Mouse (Mus musculus): ENCODE data around the gene Dbi. TPM values are rescaled to one million over a fixed set of nuclear protein-coding genes. Genes with fewer than 3 reads are reported as not detected.

Gene Dbi
- polyA plus RNA-seq, 1 experiment from 2014 or later: 693 TPM

GRCm38 (mm10) chr1:120118854-120119253, 2.0 kb downstream of the Dbi start:
- Histone ChIP-seq H3K4me1 (peaks cover 39% of the 10 kb centered on the region), H3K27ac (replicated peaks) (no peak overlapping the region), H3K27me3 (replicated peaks; ENCODE audit: low read depth, poor library complexity, severe bottlenecking) (no peaks in the 10 kb centered on the region), H3K4me3 (no peak overlapping the region), H3K9me3 (peaks cover 7% of the 10 kb centered on the region; the same call in 1 of the 2 replicates), H3K36me3 (replicated peaks) (peaks cover 56% of the 10 kb centered on the region)
- DNase-seq (ENCODE audit: low spot score): no peak
- WGBS: 92% methylated on average over 2 of the region's 2 CpGs

GRCm38 (mm10) chr1:120116106-120116505, 4.8 kb downstream of the Dbi start:
- Histone ChIP-seq H3K27me3 (replicated peaks; ENCODE audit: low read depth, poor library complexity, severe bottlenecking) (no peaks in the 10 kb centered on the region), H3K36me3 (replicated peaks) (peaks cover 80% of the 10 kb centered on the region), H3K4me3 (no peak overlapping the region), H3K27ac (replicated peaks) (no peak overlapping the region), H3K4me1 (peaks cover 30% of the 10 kb centered on the region), H3K9me3 (peaks cover 7% of the 10 kb centered on the region; the same call in 1 of the 2 replicates)
- no peak for DNase-seq (ENCODE audit: low spot score)
- WGBS: 74% methylated on average over 11 of the region's 11 CpGs

GRCm38 (mm10) chr1:120115671-120116081, 5.2 kb downstream of the Dbi start:
- H3K27me3 ChIP-seq (replicated peaks; ENCODE audit: low read depth, poor library complexity, severe bottlenecking): no peaks in the 10 kb centered on the region
- H3K9me3 ChIP-seq: peaks cover 7% of the 10 kb centered on the region; the same call in 1 of the 2 replicates
- H3K4me3 ChIP-seq: no peak overlapping the region
- no peak overlapping the region for H3K27ac ChIP-seq (replicated peaks)
- H3K4me1 ChIP-seq: peaks cover 30% of the 10 kb centered on the region
- DNase-seq (ENCODE audit: low spot score): no peak
- peaks cover 80% of the 10 kb centered on the region for H3K36me3 ChIP-seq (replicated peaks)
- 63% methylated on average over 9 of the region's 9 CpGs for WGBS

GRCm38 (mm10) chr1:120112251-120113187, 8.4 kb downstream of the Dbi start:
- H3K36me3 ChIP-seq (replicated peaks): peaks cover 61% of the 10 kb centered on the region
- H3K27ac ChIP-seq (replicated peaks): no peak overlapping the region
- 90% methylated on average over 12 of the region's 12 CpGs for WGBS
- 0 out of 2 replicates have a peak, but pooled peaks cover 6% of the 10 kb centered on the region for H3K4me1 ChIP-seq
- H3K27me3 ChIP-seq (replicated peaks; ENCODE audit: low read depth, poor library complexity, severe bottlenecking): no peaks in the 10 kb centered on the region
- DNase-seq (ENCODE audit: low spot score): no peak
- H3K9me3 ChIP-seq: peaks cover 7% of the 10 kb centered on the region; the same call in 1 of the 2 replicates
- no peak overlapping the region for H3K4me3 ChIP-seq

- Histone ChIP-seq H3K27me3 (replicated peaks; ENCODE audit: low read depth, poor library complexity, severe bottlenecking) (no peaks in the 10 kb centered on the region), H3K4me3 (no peak overlapping the region), H3K9me3 (peaks cover 7% of the 10 kb centered on the region; the same call in 1 of the 2 replicates), H3K4me1 (no peaks in the 10 kb centered on the region), H3K27ac (replicated peaks) (no peak overlapping the region), H3K36me3 (replicated peaks) (peaks cover 53% of the 10 kb centered on the region)
- 87% methylated on average over 8 of the region's 8 CpGs for WGBS
- no peak for DNase-seq (ENCODE audit: low spot score)
Observed at GRCm38 (mm10) chr1:120111766-120112165, 9.1 kb downstream of the Dbi start.

- WGBS: 89% methylated on average over 19 of the region's 19 CpGs
- Histone ChIP-seq H3K27me3 (replicated peaks; ENCODE audit: low read depth, poor library complexity, severe bottlenecking) (no peaks in the 10 kb centered on the region), H3K4me1 (no peaks in the 10 kb centered on the region), H3K4me3 (no peak overlapping the region), H3K9me3 (peaks cover 7% of the 10 kb centered on the region; the same call in 1 of the 2 replicates), H3K27ac (replicated peaks) (no peak overlapping the region), H3K36me3 (replicated peaks) (peaks cover 35% of the 10 kb centered on the region)
- DNase-seq (ENCODE audit: low spot score): no peak
Observed at GRCm38 (mm10) chr1:120109741-120110432, 11.0 kb downstream of the Dbi start.

GRCm38 (mm10) chr1:120105556-120105959, 15.3 kb downstream of the Dbi start:
- no peak overlapping the region for H3K27ac ChIP-seq (replicated peaks)
- no peaks in the 10 kb centered on the region for H3K27me3 ChIP-seq (replicated peaks; ENCODE audit: low read depth, poor library complexity, severe bottlenecking)
- 87% methylated on average over 5 of the region's 5 CpGs for WGBS
- no peaks in the 10 kb centered on the region for H3K9me3 ChIP-seq
- H3K36me3 ChIP-seq (replicated peaks): no peaks in the 10 kb centered on the region
- no peaks in the 10 kb centered on the region for H3K4me1 ChIP-seq
- no peak for DNase-seq (ENCODE audit: low spot score)
- no peak overlapping the region for H3K4me3 ChIP-seq

- H3K4me3 ChIP-seq: no peak overlapping the region
- no peaks in the 10 kb centered on the region for H3K27me3 ChIP-seq (replicated peaks; ENCODE audit: low read depth, poor library complexity, severe bottlenecking)
- no peaks in the 10 kb centered on the region for H3K4me1 ChIP-seq
- WGBS: 86% methylated on average over 3 of the region's 3 CpGs
- H3K36me3 ChIP-seq (replicated peaks): no peaks in the 10 kb centered on the region
- H3K9me3 ChIP-seq: no peaks in the 10 kb centered on the region
- H3K27ac ChIP-seq (replicated peaks): no peak overlapping the region
- no peak for DNase-seq (ENCODE audit: low spot score)
Observed at GRCm38 (mm10) chr1:120101227-120101609, 19.7 kb downstream of the Dbi start.

- WGBS: 85% methylated on average over 8 of the region's 8 CpGs
- Histone ChIP-seq H3K36me3 (replicated peaks) (no peaks in the 10 kb centered on the region), H3K27ac (replicated peaks) (no peak overlapping the region), H3K27me3 (replicated peaks; ENCODE audit: low read depth, poor library complexity, severe bottlenecking) (no peaks in the 10 kb centered on the region), H3K4me1 (no peaks in the 10 kb centered on the region), H3K9me3 (no peaks in the 10 kb centered on the region), H3K4me3 (no peak overlapping the region)
- DNase-seq (ENCODE audit: low spot score): no peak
Observed at GRCm38 (mm10) chr1:120100456-120101226, 20.2 kb downstream of the Dbi start.

- DNase-seq (ENCODE audit: low spot score): no peak
- 60% methylated on average over 6 of the region's 6 CpGs for WGBS
- no peak overlapping the region for H3K4me3 ChIP-seq
- no peaks in the 10 kb centered on the region for H3K4me1 ChIP-seq
- H3K27ac ChIP-seq (replicated peaks): no peak overlapping the region; the same call in 1 of the 2 replicates
- no peaks in the 10 kb centered on the region for H3K9me3 ChIP-seq
- H3K27me3 ChIP-seq (replicated peaks; ENCODE audit: low read depth, poor library complexity, severe bottlenecking): no peaks in the 10 kb centered on the region
- no peaks in the 10 kb centered on the region for H3K36me3 ChIP-seq (replicated peaks)
Observed at GRCm38 (mm10) chr1:120099483-120099882, 21.4 kb downstream of the Dbi start.

- H3K36me3 ChIP-seq (replicated peaks): no peaks in the 10 kb centered on the region
- H3K27ac ChIP-seq (replicated peaks): no peak overlapping the region
- DNase-seq (ENCODE audit: low spot score): peak; percentile 60
- H3K27me3 ChIP-seq (replicated peaks; ENCODE audit: low read depth, poor library complexity, severe bottlenecking): no peaks in the 10 kb centered on the region
- WGBS: 15% methylated on average over 7 of the region's 7 CpGs
- no peak overlapping the region for H3K4me3 ChIP-seq
- H3K9me3 ChIP-seq: no peaks in the 10 kb centered on the region
- no peaks in the 10 kb centered on the region for H3K4me1 ChIP-seq
Observed at GRCm38 (mm10) chr1:120098327-120098726, 22.6 kb downstream of the Dbi start.

- H3K27me3 ChIP-seq (replicated peaks; ENCODE audit: low read depth, poor library complexity, severe bottlenecking): no peaks in the 10 kb centered on the region
- no peaks in the 10 kb centered on the region for H3K4me1 ChIP-seq
- no peak overlapping the region for H3K4me3 ChIP-seq
- no peaks in the 10 kb centered on the region for H3K36me3 ChIP-seq (replicated peaks)
- 81% methylated on average over 3 of the region's 3 CpGs for WGBS
- H3K27ac ChIP-seq (replicated peaks): no peak overlapping the region
- no peak for DNase-seq (ENCODE audit: low spot score)
- no peaks in the 10 kb centered on the region for H3K9me3 ChIP-seq
Observed at GRCm38 (mm10) chr1:120094920-120095319, 26.0 kb downstream of the Dbi start.
